ENCODE assay signal across 10 mouse cellular contexts in the genomic region with DNA sequence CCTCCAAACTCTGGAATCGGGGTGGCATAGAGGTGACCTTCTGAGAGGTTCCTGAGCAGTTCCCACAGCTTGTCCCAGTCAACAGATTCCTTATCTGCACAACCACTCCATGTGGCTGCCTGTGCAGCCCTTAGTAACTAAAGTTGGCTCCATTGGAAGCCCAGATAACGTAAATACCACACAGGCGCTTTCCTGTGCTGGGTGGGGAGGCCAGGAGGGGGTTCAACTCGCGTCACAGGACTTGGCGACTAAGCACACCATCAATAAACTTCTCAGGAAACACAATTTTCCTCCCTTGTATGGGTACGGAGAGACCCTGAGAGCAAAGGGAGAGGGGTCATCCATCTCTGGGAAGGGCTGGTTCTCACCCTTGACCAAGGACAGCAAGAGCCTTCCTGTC. TPM values are rescaled to one million over a fixed set of nuclear protein-coding genes. Genes with fewer than 3 reads are reported as not detected.
DNase-seq lines count a peak whose midpoint lies in the region; ATAC-seq lines count a peak whose summit lies in the region.
"Had no signal": no experiment of that assay in that cellular context is flagged by ENCODE, and none has a peak within 500 bp of the region (broad histone marks: within the 10 kb centered on the region; RNA-seq: fewer than 3 reads in every experiment).

No protein-coding gene starts in this region.

- no peaks in the 10 kb centered on the region for H3K27me3 ChIP-seq in megakaryocyte, embryonic 14.5 days (replicated peaks)
- no peaks in the 10 kb centered on the region for H3K27me3 ChIP-seq in intestine, embryonic 16.5 days (replicated peaks; ENCODE audit: control insufficient read depth, insufficient read depth, low read length)
- H3K27me3 ChIP-seq in lung, embryonic 16.5 days (ENCODE audit: control insufficient read depth, insufficient read depth, low read depth, low read length): no peaks in the 10 kb centered on the region

- H3K9ac ChIP-seq in intestine, embryonic 16.5 days (ENCODE audit: low read depth, low read length): no peak overlapping the region
- no peak overlapping the region for H3K9ac ChIP-seq in lung, embryonic 16.5 days (ENCODE audit: low read length)

- peaks cover 100% of the 10 kb centered on the region for H3K36me3 ChIP-seq in megakaryocyte, embryonic 14.5 days (replicated peaks; ENCODE audit: low read length)
- H3K36me3 ChIP-seq in intestine, embryonic 16.5 days (ENCODE audit: control insufficient read depth, insufficient read depth, low read length): 0 out of 2 replicates have a peak, but pooled peaks cover 4% of the 10 kb centered on the region
- H3K36me3 ChIP-seq in lung, embryonic 16.5 days (ENCODE audit: control insufficient read depth, insufficient read depth, low read length): no peaks in the 10 kb centered on the region
- H3K36me3 ChIP-seq: forebrain, embryonic 10.5 days had no signal

- no peak overlapping the region for H3K4me2 ChIP-seq in intestine, embryonic 16.5 days (ENCODE audit: low read depth, low read length)
- H3K4me2 ChIP-seq in lung, embryonic 16.5 days (ENCODE audit: low read depth, low read length): no peak overlapping the region

- H3K4me1 ChIP-seq in megakaryocyte, embryonic 14.5 days: peaks cover 89% of the 10 kb centered on the region
- H3K4me1 ChIP-seq in intestine, embryonic 16.5 days (ENCODE audit: control insufficient read depth, insufficient read depth, low read length): no peaks in the 10 kb centered on the region
- no peaks in the 10 kb centered on the region for H3K4me1 ChIP-seq in lung, embryonic 16.5 days (replicated peaks; ENCODE audit: control insufficient read depth, insufficient read depth, low read length)
- H3K4me1 ChIP-seq: forebrain, embryonic 10.5 days had no signal

- WGBS in intestine, embryonic 16.5 days: 66% methylated on average over 7 of the region's 7 CpGs
- 54% methylated on average over 7 of the region's 7 CpGs for WGBS in lung, embryonic 16.5 days

- H3K4me3 ChIP-seq in megakaryocyte, embryonic 14.5 days (replicated peaks): peak overlapping the region; percentile 47
- H3K4me3 ChIP-seq in intestine, embryonic 16.5 days (ENCODE audit: low read length): no peak overlapping the region
- no peak overlapping the region for H3K4me3 ChIP-seq in lung, embryonic 16.5 days (ENCODE audit: low read length)
- H3K4me3 ChIP-seq: forebrain, embryonic 10.5 days had no signal

- H3K9me3 ChIP-seq in megakaryocyte, embryonic 14.5 days: no peaks in the 10 kb centered on the region
- H3K9me3 ChIP-seq in intestine, embryonic 16.5 days (ENCODE audit: control insufficient read depth, low read length): no peaks in the 10 kb centered on the region
- no peaks in the 10 kb centered on the region for H3K9me3 ChIP-seq in lung, embryonic 16.5 days (ENCODE audit: control insufficient read depth, low read length)
- H3K9me3 ChIP-seq: forebrain, embryonic 10.5 days had no signal

- DNase-seq in frontal cortex, postnatal 36 days (ENCODE audit: low spot score in 2 of 2): no peak
- no peak for DNase-seq in cerebellum, postnatal 14 days
- DNase-seq in gastrocnemius, postnatal 4 days (ENCODE audit: low spot score in 2 of 2): no peak
- DNase-seq: layer of hippocampus, postnatal 36 days had no signal

- no peak for ATAC-seq in megakaryocyte, adult 5-6 weeks (ENCODE audit: poor library complexity, severe bottlenecking)
- peak; percentile 46 for ATAC-seq in intestine, embryonic 16.5 days
- ATAC-seq in lung, embryonic 16.5 days (ENCODE audit: low read depth): peak; percentile 82
- ATAC-seq in activated CD4-positive, CD25-positive, alpha-beta regulatory T cell, adult 4 months: no peak

- no peak overlapping the region for H3K27ac ChIP-seq in intestine, embryonic 16.5 days (ENCODE audit: low read length)
- H3K27ac ChIP-seq in lung, embryonic 16.5 days (ENCODE audit: low read length): peak overlapping the region; percentile 42
- H3K27ac ChIP-seq: forebrain, embryonic 10.5 days had no signal

RNA-seq across cellular contexts. Expression of a gene that starts 40.2 kb away (rescaled TPM):
- 1.7 TPM in 1 of 2 replicates, not detected in the other for polyA plus RNA-seq in megakaryocyte, embryonic 14.5 days (2012; ENCODE audit: insufficient read depth, low replicate concordance)
- 1.1 and 1.2 TPM in 2 replicates for total RNA-seq in megakaryocyte, adult 5-6 weeks (2015)
- total RNA-seq in megakaryocyte, adult 5-6 weeks (2017): 0.92 and 0.98 TPM in 2 replicates
- polyA plus RNA-seq in intestine, embryonic 16.5 days (2015; fragmentation: Nextera tagmentation; extraction: Ambion mirVana): 13.8 and 15.1 TPM in 2 replicates
- polyA plus RNA-seq in lung, embryonic 16.5 days (2015; fragmentation: Nextera tagmentation; extraction: Ambion mirVana): 67.3 and 72.5 TPM in 2 replicates
- total RNA-seq in gastrocnemius, postnatal 4 days (2021): 10 to 100 TPM; 28.5 to 32.2 TPM
- polyA plus RNA-seq in activated CD4-positive, CD25-positive, alpha-beta regulatory T cell, adult 4 months (2017; shearing (Covaris generic)): not detected

RNA-seq across cellular contexts. Expression of a gene that starts 59.0 kb away (rescaled TPM):
- 1.8 TPM in 1 of 2 replicates, not detected in the other for polyA plus RNA-seq in megakaryocyte, embryonic 14.5 days (2012; ENCODE audit: insufficient read depth, low replicate concordance)
- 31.6 and 36.3 TPM in 2 replicates for total RNA-seq in megakaryocyte, adult 5-6 weeks (2015)
- 28.7 and 39.0 TPM in 2 replicates for total RNA-seq in megakaryocyte, adult 5-6 weeks (2017)
- 37.5 and 39.0 TPM in 2 replicates for polyA plus RNA-seq in intestine, embryonic 16.5 days (2015; fragmentation: Nextera tagmentation; extraction: Ambion mirVana)
- 37.5 and 37.7 TPM in 2 replicates for polyA plus RNA-seq in lung, embryonic 16.5 days (2015; fragmentation: Nextera tagmentation; extraction: Ambion mirVana)
- total RNA-seq in gastrocnemius, postnatal 4 days (2021): 10 to 100 TPM; 22.0 to 22.6 TPM
- polyA plus RNA-seq in activated CD4-positive, CD25-positive, alpha-beta regulatory T cell, adult 4 months (2017; shearing (Covaris generic)): 10 to 100 TPM; 14.8 to 17.6 TPM

Comparison
In these comparisons a context has a peak if more than half of its experiments do, and no peak if none do; other contexts are left out.
1. ATAC-seq: peak in intestine, embryonic 16.5 days (single experiment) and lung, embryonic 16.5 days (single experiment); none in megakaryocyte, adult 5-6 weeks (single experiment) and activated CD4-positive, CD25-positive, alpha-beta regulatory T cell, adult 4 months (single experiment).